Mouse (Mus musculus) limb, embryonic 14.5 days (tissue): ENCODE measurements around the gene Rgmb. TPM values are rescaled to one million over a fixed set of nuclear protein-coding genes. Genes with fewer than 3 reads are reported as not detected.

Experiments
- ATAC-seq: fragments of 200-750 bp; cut with Nextera tagmentation; 2 replicates; pipeline ENCODE4 v1.8.0; 2017; ENCODE audit warnings: low read depth, moderate number of reproducible peaks, moderate TSS enrichment; ENCODE audit not compliant: low FRiP score
- DNase-seq: peaks from one replicate; pipeline ENCODE4 v3.0.0-alpha.2; 2015; ENCODE audit warnings: low spot score
- H3K27ac ChIP-seq: fragments of 300-500 bp; sonication (generic); replicated peaks from 2 replicates; pipeline ENCODE4 v1.5.1; 2014; ENCODE audit warnings: low read depth, mild to moderate bottlenecking, low read length, moderate library complexity, mixed read lengths
- H3K27me3 ChIP-seq: fragments of 300-500 bp; sonication (generic); 2 replicates; pipeline ENCODE4 v1.6.1; 2014; ENCODE audit warnings: low read length, mixed read lengths; ENCODE audit not compliant: control insufficient read depth, insufficient read depth
- H3K36me3 ChIP-seq: fragments of 300-500 bp; sonication (generic); 2 replicates; pipeline ENCODE4 v1.6.1; 2014; ENCODE audit warnings: mild to moderate bottlenecking, low read length, moderate library complexity, mixed read lengths; ENCODE audit not compliant: control insufficient read depth, insufficient read depth
- H3K4me1 ChIP-seq: fragments of 300-500 bp; sonication (generic); 2 replicates; pipeline ENCODE4 v1.6.1; 2014; ENCODE audit warnings: antibody characterized with exemption, low read length, mixed read lengths; ENCODE audit not compliant: control insufficient read depth, insufficient read depth
- H3K4me2 ChIP-seq: fragments of 300-500 bp; sonication (generic); replicated peaks from 2 replicates; pipeline ENCODE4 v1.6.1; 2014; ENCODE audit warnings: low read depth, mild to moderate bottlenecking, low read length, moderate library complexity; ENCODE audit not compliant: severe bottlenecking
- H3K4me3 ChIP-seq: fragments of 300-500 bp; sonication (generic); replicated peaks from 2 replicates; pipeline ENCODE4 v1.5.1; 2014; ENCODE audit warnings: low read length
- H3K9ac ChIP-seq: fragments of 300-500 bp; sonication (generic); 2 replicates; pipeline ENCODE4 v1.6.1; 2014; ENCODE audit warnings: mild to moderate bottlenecking, low read depth, low read length, moderate library complexity; ENCODE audit not compliant: severe bottlenecking
- H3K9me3 ChIP-seq: fragments of 300-500 bp; sonication (generic); 2 replicates; pipeline ENCODE4 v1.6.1; 2016; ENCODE audit warnings: low read length; ENCODE audit not compliant: control insufficient read depth
- POLR2A ChIP-seq: fragments of 200-500 bp; IDR thresholded peaks from 2 replicates; pipeline ENCODE4 v1.8.0; 2012; ENCODE audit warnings: inconsistent platforms, mild to moderate bottlenecking, moderate library complexity, borderline replicate concordance; ENCODE audit not compliant: insufficient read depth, insufficient read length; ENCODE audit errors: extremely low read depth
- WGBS: fragments of 180-500 bp; shearing (Covaris S2); extraction: QIAGEN DNeasy Blood & Tissue Kit; methylation state at CpG from one replicate; pipeline ENCODE4 v1.1.7; 2014; 5-methylcytosine and 5-hydroxymethylcytosine counted together
- polyA plus RNA-seq, 2 experiments: library from polyadenylated mRNA; depleted of rRNA in 1 of 2; stranded (reverse) in 1 of 2; unstranded in 1 of 2; fragments of >200 nt; fragmentation: Nextera tagmentation in 1 of 2; extraction: Ambion mirVana in 1 of 2; gene quantifications; 2 replicates each; pipeline versions ENCODE4 v1.2.1 to v1.2.3; 2012 to 2014

Gene Rgmb
- polyA plus RNA-seq, 2 experiments, result 37.7 to 52.0 TPM

DNA sequence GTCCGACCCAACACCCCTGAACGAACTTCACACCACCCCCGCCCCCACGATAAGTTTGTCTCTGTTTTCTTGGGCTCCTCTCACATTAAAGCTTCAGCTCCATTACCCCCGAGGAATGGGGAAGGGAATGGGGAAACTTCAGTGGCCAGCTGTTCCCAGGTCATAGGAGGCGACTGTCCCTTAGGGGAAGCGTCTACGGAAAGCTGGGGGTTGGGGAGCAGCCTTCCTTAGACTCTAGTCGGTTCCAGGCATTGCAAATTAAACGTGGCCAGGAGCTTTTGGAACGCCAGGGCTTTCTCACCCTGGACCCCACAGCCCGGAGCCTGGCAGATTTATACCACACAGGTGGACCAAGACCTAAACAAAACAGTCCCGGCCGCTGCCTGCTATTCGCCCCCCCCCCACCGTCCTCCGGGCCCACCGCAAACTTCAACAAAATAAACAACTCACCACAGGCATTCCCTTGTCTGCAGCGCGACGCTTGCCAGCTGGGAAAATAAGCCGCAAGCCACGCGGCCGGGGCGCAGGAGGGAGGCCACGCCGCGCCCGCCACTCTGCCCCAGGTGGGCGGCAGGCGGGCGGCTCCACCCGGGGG, 571 bp downstream of the Rgmb start:
- DNase-seq (peak; percentile 55), ATAC-seq (0 out of 2 replicates have a peak, but pooled peaks have one; percentile 4)
- WGBS, result under 1% methylated on average over 26 of the region's 34 CpGs
- H3K4me1 ChIP-seq, result peaks cover 9% of the 10 kb centered on the region; the same call in 1 of the 2 replicates
- H3K9me3 ChIP-seq, result no peaks in the 10 kb centered on the region
- H3K9ac ChIP-seq, result peak overlapping the region; percentile 59
- no peak for TF ChIP-seq POLR2A
- H3K36me3 ChIP-seq, result no peaks in the 10 kb centered on the region
- H3K27me3 ChIP-seq, result 0 out of 2 replicates have a peak, but pooled peaks cover 7% of the 10 kb centered on the region
- H3K4me2 ChIP-seq, result peak overlapping the region; percentile 58
- peak overlapping the region; percentile 48 for H3K4me3 ChIP-seq
- peak overlapping the region; percentile 84 for H3K27ac ChIP-seq

DNA sequence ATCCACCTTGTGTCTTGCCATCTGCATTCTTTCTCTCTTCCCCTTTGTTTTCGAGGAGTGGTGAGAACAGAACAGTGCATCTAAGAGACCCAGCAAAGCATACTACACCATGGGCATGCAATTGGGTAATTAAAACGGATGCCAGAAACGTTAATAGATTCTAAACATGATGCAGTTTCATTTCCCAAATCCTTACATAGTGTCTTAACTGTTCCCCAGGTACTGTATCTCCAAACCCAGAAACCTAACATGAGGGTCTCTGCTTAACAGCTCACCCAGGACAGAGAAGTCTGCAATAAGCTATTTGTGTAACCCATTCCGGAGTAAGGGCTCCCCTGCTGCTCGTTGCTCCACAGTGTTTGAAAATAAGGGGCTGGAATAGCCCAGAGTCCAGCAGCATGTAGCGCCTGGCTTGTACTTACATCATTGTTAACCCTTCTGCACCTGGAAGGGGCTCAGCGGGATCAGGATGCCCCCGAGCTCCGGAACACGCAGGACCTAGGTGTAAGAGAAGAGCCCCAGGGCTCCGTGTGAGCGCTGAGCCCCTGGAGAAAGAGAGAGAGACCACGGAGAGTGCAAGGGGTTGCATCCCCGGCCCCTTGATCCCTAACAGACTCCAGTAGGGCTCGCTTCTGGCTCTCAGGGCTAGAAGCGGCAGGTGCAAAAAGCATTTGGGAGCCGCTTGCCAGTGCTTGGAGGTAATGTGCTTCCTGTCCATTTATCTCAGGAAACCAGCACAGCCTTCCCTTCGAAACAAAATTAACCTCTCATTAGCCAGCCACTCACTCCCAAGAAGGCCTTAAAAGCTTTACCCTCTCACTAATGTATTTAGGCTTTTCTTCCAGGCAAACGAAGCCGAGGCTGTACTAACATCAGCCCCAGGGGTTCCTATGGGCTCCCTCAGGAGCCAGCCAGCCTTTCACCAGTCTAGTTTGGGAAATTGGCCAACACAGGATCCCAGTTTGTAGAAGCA, 1.4 kb downstream of the Rgmb start:
- Histone ChIP-seq H3K36me3 (no peaks in the 10 kb centered on the region), H3K4me1 (peaks cover 12% of the 10 kb centered on the region; the same call in 1 of the 2 replicates), H3K27me3 (0 out of 2 replicates have a peak, but pooled peaks cover 7% of the 10 kb centered on the region), H3K27ac (peak overlapping the region; percentile 84), H3K9ac (peak overlapping the region; percentile 59), H3K4me3 (peak overlapping the region; percentile 48), H3K4me2 (peak overlapping the region; percentile 58), H3K9me3 (no peaks in the 10 kb centered on the region)
- no peak for TF ChIP-seq POLR2A
- 2% methylated on average over 20 of the region's 20 CpGs for WGBS
- ATAC-seq (no peak), DNase-seq (peak; percentile 67)

DNA sequence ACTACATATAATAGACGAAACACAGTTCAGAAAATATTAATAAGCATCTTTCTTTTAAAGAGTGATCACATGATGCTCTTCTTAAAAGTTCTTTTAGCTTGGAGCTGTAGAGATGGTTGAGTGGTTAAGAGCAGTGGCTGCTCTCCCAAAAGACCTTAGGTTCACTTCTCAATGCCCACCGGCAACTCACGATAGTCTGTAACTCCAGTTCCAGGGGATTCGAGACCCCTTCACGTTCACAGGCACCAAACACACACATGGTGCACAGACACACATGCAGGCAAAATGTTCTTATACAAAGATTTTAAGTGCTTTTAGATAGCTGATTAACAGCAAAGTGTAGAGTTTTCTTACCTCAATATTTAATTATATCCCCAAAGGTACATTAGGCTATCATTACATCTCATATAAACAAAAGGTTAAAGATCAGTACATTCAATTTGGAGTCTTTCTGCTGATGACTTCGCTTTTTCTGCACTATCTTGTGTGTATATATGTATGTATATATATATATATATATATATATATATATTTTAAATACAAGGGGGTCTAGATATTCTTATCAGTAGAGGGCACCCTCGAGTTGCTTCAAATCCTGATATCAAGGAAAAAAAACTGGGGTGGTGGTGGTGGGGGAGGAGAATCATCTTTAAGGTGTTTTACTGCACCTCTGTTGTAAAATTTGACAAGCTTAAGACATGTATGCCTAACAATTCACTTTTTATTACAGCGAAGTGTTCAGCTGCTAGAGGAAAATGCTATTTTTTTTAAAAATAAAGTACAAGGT, 2.5 kb downstream of the Rgmb start:
- Histone ChIP-seq H3K9ac (no peak overlapping the region), H3K27me3 (0 out of 2 replicates have a peak, but pooled peaks cover 7% of the 10 kb centered on the region), H3K4me3 (peak overlapping the region; percentile 48), H3K36me3 (no peaks in the 10 kb centered on the region), H3K9me3 (no peaks in the 10 kb centered on the region), H3K4me2 (peak overlapping the region; percentile 58), H3K27ac (no peak overlapping the region), H3K4me1 (peaks cover 21% of the 10 kb centered on the region)
- DNase-seq (peak; percentile 65), ATAC-seq (no peak)
- WGBS, result 56% methylated on average over 8 of the region's 8 CpGs
- TF ChIP-seq POLR2A, result no peak

DNA sequence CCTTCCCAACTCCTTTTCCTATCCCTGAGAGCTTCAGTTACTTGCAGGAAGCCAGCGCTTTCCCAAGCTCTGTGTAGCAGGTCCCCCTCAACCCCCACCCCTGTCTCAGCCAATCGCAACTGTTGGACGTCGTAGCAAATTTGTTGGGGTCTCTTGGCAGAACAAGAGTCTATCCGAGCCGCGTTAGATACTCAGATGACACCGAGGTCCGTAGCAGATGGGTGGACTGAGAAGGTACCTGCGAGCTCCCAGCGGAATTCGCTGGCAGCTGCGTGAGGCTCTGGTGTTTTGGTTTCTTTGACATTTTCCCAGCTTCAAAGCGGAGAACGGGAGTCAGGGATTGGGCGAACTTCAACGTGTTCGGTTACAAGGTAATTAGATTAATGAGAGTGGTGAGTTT, 3.9 kb downstream of the Rgmb start:
- peaks cover 24% of the 10 kb centered on the region for H3K4me1 ChIP-seq
- no peak for DNase-seq
- no peak for TF ChIP-seq POLR2A

More for the DNA sequence above, 3.9 kb downstream of the Rgmb start:
- H3K27me3 ChIP-seq, result 0 out of 2 replicates have a peak, but pooled peaks cover 7% of the 10 kb centered on the region
- H3K4me2 ChIP-seq, result peak overlapping the region; percentile 86
- peak overlapping the region; percentile 94 for H3K4me3 ChIP-seq
- H3K9me3 ChIP-seq, result no peaks in the 10 kb centered on the region
- peak; percentile 32 for ATAC-seq
- WGBS, result under 1% methylated on average over 18 of the region's 18 CpGs
- H3K27ac ChIP-seq, result peak overlapping the region; percentile 43
- no peaks in the 10 kb centered on the region for H3K36me3 ChIP-seq
- peak overlapping the region; percentile 46 for H3K9ac ChIP-seq
